Mouse (Mus musculus) inflammation-experienced regulatory T-cells, adult 16 weeks (primary cell): Measurements from ENCODE around the gene Fut8. TPM values are rescaled to one million over a fixed set of nuclear protein-coding genes. Genes with fewer than 3 reads are reported as not detected.

Experiments used
- polyA plus RNA-seq: library from polyadenylated mRNA; unstranded; fragments of 100-300 nt; shearing (Covaris generic); gene quantifications from one replicate; pipeline ENCODE4 v1.2.1, GENCODE M21; 2017

The Fut8 gene
- polyA plus RNA-seq: 20.6 TPM

GRCm38 (mm10) chr12:77237950-77238530 is at the start of gene Fut8:
Gene Fut8, plus strand, starts transcription at chr12:77238125.

